10 mouse cellular contexts compared by ENCODE assay signal in genomic region chr6:11727370-11727769, GRCm38 (mm10).
DNase-seq lines count a peak whose midpoint lies in the region; ATAC-seq and TF ChIP-seq lines count a peak whose summit lies in the region.
"Had no signal": no experiment of that assay in that cellular context is flagged by ENCODE, and none has a peak within 500 bp of the region (broad histone marks: within the 10 kb centered on the region; RNA-seq: fewer than 3 reads in every experiment).

No protein-coding gene starts in this region.

- no peak for DNase-seq in forebrain, embryonic 10.5 days (ENCODE audit: extremely low spot score, low spot score)
- peak; percentile 74 for DNase-seq in MEL (ENCODE audit: low read depth, low spot score)
- DNase-seq in hindbrain, embryonic 14.5 days (ENCODE audit: low spot score): peak; percentile 50
- no peak for DNase-seq in ovary, postnatal 36 days (ENCODE audit: low spot score)
- DNase-seq in yolk sac, embryonic 10.5 days (ENCODE audit: low spot score): no peak
- DNase-seq in cerebellum, adult 11 months: no peak
- DNase-seq: gastrocnemius, postnatal 10 days had no signal

- no peaks in the 10 kb centered on the region for H3K27me3 ChIP-seq in forebrain, embryonic 12.5 days
- H3K27me3 ChIP-seq in forebrain, embryonic 10.5 days (ENCODE audit: poor library complexity, severe bottlenecking): no peaks in the 10 kb centered on the region
- H3K27me3 ChIP-seq in MEL (ENCODE audit: control insufficient read depth in 1 of 2, insufficient read depth in 2 of 2, low read length in 2 of 2): no peaks in the 10 kb centered on the region
- no peaks in the 10 kb centered on the region for H3K27me3 ChIP-seq in hindbrain, embryonic 14.5 days (ENCODE audit: control insufficient read depth, insufficient read depth, low read length)
- H3K27me3 ChIP-seq in megakaryocyte, embryonic 14.5 days (replicated peaks): no peaks in the 10 kb centered on the region
- H3K27me3 ChIP-seq: limb, embryonic 12.5 days had no signal

- no peak for TF ChIP-seq POLR2A in MEL (IDR thresholded peaks at IDR 0.05; ENCODE audit: control insufficient read depth in 1 of 2, insufficient read depth in 1 of 2, low read depth in 1 of 2, low read length in 2 of 2, poor library complexity in 1 of 2)

- TF ChIP-seq CTCF in MEL (IDR thresholded peaks at IDR 0.05 in 2 of 3, conservative IDR thresholded peaks at IDR 0.05 in 1 of 3; ENCODE audit: control insufficient read depth in 1 of 3, insufficient read depth in 1 of 3, low read depth in 2 of 3, low read length in 3 of 3, poor library complexity in 1 of 3, severe bottlenecking in 1 of 3): no peak

- H3K4me3 ChIP-seq in forebrain, embryonic 12.5 days (replicated peaks): no peak overlapping the region
- no peak overlapping the region for H3K4me3 ChIP-seq in forebrain, embryonic 10.5 days
- no peak overlapping the region for H3K4me3 ChIP-seq in MEL (ENCODE audit: control insufficient read depth in 1 of 2, insufficient read depth in 1 of 2, low read depth in 2 of 2, low read length in 2 of 2)
- no peak overlapping the region for H3K4me3 ChIP-seq in hindbrain, embryonic 14.5 days (replicated peaks; ENCODE audit: low read length)
- peak overlapping the region; percentile 43 for H3K4me3 ChIP-seq in megakaryocyte, embryonic 14.5 days (replicated peaks)
- H3K4me3 ChIP-seq: limb, embryonic 12.5 days had no signal

- no peak for TF ChIP-seq RAD21 in MEL (IDR thresholded peaks at IDR 0.05; ENCODE audit: low read depth, low read length)

- 81% methylated on average over 5 of the region's 5 CpGs for WGBS in forebrain, embryonic 12.5 days
- 92% methylated on average over 5 of the region's 5 CpGs for WGBS in forebrain, embryonic 10.5 days
- WGBS in hindbrain, embryonic 14.5 days: 31% methylated on average over 5 of the region's 5 CpGs

- no peaks in the 10 kb centered on the region for H3K9me3 ChIP-seq in forebrain, embryonic 12.5 days
- no peaks in the 10 kb centered on the region for H3K9me3 ChIP-seq in forebrain, embryonic 10.5 days
- H3K9me3 ChIP-seq in MEL (replicated peaks; ENCODE audit: insufficient read depth, low read length): no peaks in the 10 kb centered on the region
- H3K9me3 ChIP-seq in hindbrain, embryonic 14.5 days (ENCODE audit: control insufficient read depth, low read length): no peaks in the 10 kb centered on the region
- H3K9me3 ChIP-seq in megakaryocyte, embryonic 14.5 days: no peaks in the 10 kb centered on the region
- H3K9me3 ChIP-seq: limb, embryonic 12.5 days had no signal

- no peaks in the 10 kb centered on the region for H3K79me2 ChIP-seq in MEL (ENCODE audit: control insufficient read depth, insufficient read depth, low read length, poor library complexity)

- H3K36me3 ChIP-seq in forebrain, embryonic 12.5 days (replicated peaks): no peaks in the 10 kb centered on the region
- no peaks in the 10 kb centered on the region for H3K36me3 ChIP-seq in forebrain, embryonic 10.5 days (replicated peaks)
- H3K36me3 ChIP-seq in MEL (ENCODE audit: control insufficient read depth in 1 of 2, insufficient read depth in 2 of 2, low read length in 2 of 2): peaks cover 0 to 2% of the 10 kb centered on the region in 2 experiments; a peak in 1 of 4 replicates
- H3K36me3 ChIP-seq in hindbrain, embryonic 14.5 days (replicated peaks; ENCODE audit: control insufficient read depth, insufficient read depth): no peaks in the 10 kb centered on the region
- H3K36me3 ChIP-seq in megakaryocyte, embryonic 14.5 days (replicated peaks; ENCODE audit: low read length): no peaks in the 10 kb centered on the region
- H3K36me3 ChIP-seq: limb, embryonic 12.5 days had no signal

- H3K27ac ChIP-seq in forebrain, embryonic 12.5 days: no peak overlapping the region
- H3K27ac ChIP-seq in forebrain, embryonic 10.5 days: no peak overlapping the region
- H3K27ac ChIP-seq in MEL (ENCODE audit: control insufficient read depth, low read depth, low read length): no peak overlapping the region
- H3K27ac ChIP-seq in hindbrain, embryonic 14.5 days: 0 out of 2 replicates have a peak overlapping the region, but pooled peaks have one; percentile 29
- H3K27ac ChIP-seq: limb, embryonic 12.5 days had no signal

- H3K9ac ChIP-seq in forebrain, embryonic 12.5 days: no peak overlapping the region
- H3K9ac ChIP-seq in MEL (ENCODE audit: control insufficient read depth, low read depth, low read length, poor library complexity, severe bottlenecking): no peak overlapping the region
- H3K9ac ChIP-seq in hindbrain, embryonic 14.5 days: no peak overlapping the region
- H3K9ac ChIP-seq: limb, embryonic 12.5 days had no signal

- 0 out of 2 replicates have a peak, but pooled peaks have one; percentile 51 for ATAC-seq in forebrain, embryonic 12.5 days (ENCODE audit: low FRiP score)
- ATAC-seq in hindbrain, embryonic 14.5 days (ENCODE audit: low FRiP score): peak; percentile 86

- TF ChIP-seq EP300 in MEL (IDR thresholded peaks at IDR 0.05; ENCODE audit: low read depth in 1 of 2, low read length in 2 of 2): peak; percentile 42 to 66

- H3K4me1 ChIP-seq in forebrain, embryonic 12.5 days: no peaks in the 10 kb centered on the region
- H3K4me1 ChIP-seq in forebrain, embryonic 10.5 days: no peaks in the 10 kb centered on the region
- H3K4me1 ChIP-seq in MEL (ENCODE audit: control insufficient read depth in 1 of 2, insufficient read depth in 2 of 2, low read length in 2 of 2): 0 out of 4 replicates have a peak, but pooled peaks cover 0 to 2% of the 10 kb centered on the region in 2 experiments
- H3K4me1 ChIP-seq in hindbrain, embryonic 14.5 days (replicated peaks; ENCODE audit: control insufficient read depth, insufficient read depth, low read length): no peaks in the 10 kb centered on the region
- H3K4me1 ChIP-seq in megakaryocyte, embryonic 14.5 days: peaks cover 15% of the 10 kb centered on the region
- H3K4me1 ChIP-seq: limb, embryonic 12.5 days had no signal

- no peak overlapping the region for H3K4me2 ChIP-seq in forebrain, embryonic 12.5 days
- H3K4me2 ChIP-seq in hindbrain, embryonic 14.5 days (replicated peaks): no peak overlapping the region
- H3K4me2 ChIP-seq: limb, embryonic 12.5 days had no signal

TF ChIP-seq in MEL, 35 proteins besides CTCF, POLR2A, EP300 and RAD21:
- TF ChIP-seq UBTF (IDR thresholded peaks at IDR 0.05; ENCODE audit: borderline replicate concordance, insufficient read depth, low read depth, low read length) (no peak), MAZ (IDR thresholded peaks at IDR 0.05; ENCODE audit: low read depth, low read length) (no peak), GATA1 (IDR thresholded peaks at IDR 0.05; ENCODE audit: low read depth, low read length) (peak; percentile 74), MAX (IDR thresholded peaks at IDR 0.05; ENCODE audit: low read length) (no peak), MEF2A (IDR thresholded peaks at IDR 0.05; ENCODE audit: extremely low read depth, insufficient replicate concordance, low read depth, low read length, poor library complexity, severe bottlenecking) (no peak), ZKSCAN1 (IDR thresholded peaks at IDR 0.05; ENCODE audit: low read depth, low read length) (no peak), ETS1 (IDR thresholded peaks at IDR 0.05; ENCODE audit: low read depth, low read length) (peak; percentile 58), BHLHE40 (IDR thresholded peaks at IDR 0.05; ENCODE audit: borderline replicate concordance, low read depth, low read length) (peak; percentile 95), TCF12 (IDR thresholded peaks at IDR 0.05; ENCODE audit: low read depth, low read length) (peak; percentile 87), POLR2AphosphoS5 (IDR thresholded peaks at IDR 0.05; ENCODE audit: borderline replicate concordance, low read depth, low read length) (no peak), MAFK (IDR thresholded peaks at IDR 0.05; ENCODE audit: borderline replicate concordance, low read depth, low read length) (no peak), SIN3A (IDR thresholded peaks at IDR 0.05; ENCODE audit: low read length) (no peak), TAL1 (IDR thresholded peaks at IDR 0.05; ENCODE audit: low read length) (peak; percentile 62), ZMIZ1 (IDR thresholded peaks at IDR 0.05; ENCODE audit: low read depth, low read length) (no peak), CHD2 (IDR thresholded peaks at IDR 0.05; ENCODE audit: low read length) (peak; percentile 64)
TF ChIP-seq in MEL: peak in this region for 6.

Comparison
In these comparisons a context has a peak if more than half of its experiments do, and no peak if none do; other contexts are left out.
1. DNase-seq: peak in MEL (single experiment) and hindbrain, embryonic 14.5 days (single experiment); none in forebrain, embryonic 10.5 days (single experiment), ovary, postnatal 36 days (single experiment), yolk sac, embryonic 10.5 days (single experiment) and cerebellum, adult 11 months (single experiment).